Mouse (Mus musculus): ENCODE measurements around the gene Olfr869.

Gene Olfr869

GRCm38 (mm10) chr9:20128709-20129108, at the start of gene Olfr869:
Olfr869 (plus strand) TSS chr9:20129009.
- DNase-seq = no peak

- no peak for DNase-seq
Measured at GRCm38 (mm10) chr9:20098326-20098725, 30.5 kb upstream of the Olfr869 start, which contains the start of gene Olfr868. Olfr868 (plus strand) TSS chr9:20098626.

- DNase-seq = no peak
Measured at GRCm38 (mm10) chr9:20149706-20150105, 20.9 kb downstream of the Olfr869 start.

GRCm38 (mm10) chr9:20173957-20174356, 45.1 kb downstream of the Olfr869 start, which contains the start of gene Olfr870:
Olfr870 (minus strand) TSS chr9:20174057.
- DNase-seq = no peak

GRCm38 (mm10) chr9:20179463-20179862, 50.7 kb downstream of the Olfr869 start:
- DNase-seq = no peak
